Mouse (Mus musculus) C2C12 (cell line): ENCODE results near the gene Slc31a2.

Source experiments
- CTCF ChIP-seq: IDR thresholded peaks from one replicate; pipeline ENCODE4 v1.5.1; 2011; ENCODE audit not compliant: control insufficient read depth, insufficient read depth, insufficient read length
- FOSL1 ChIP-seq: IDR thresholded peaks from one replicate; pipeline ENCODE4 v1.8.0; 2011; ENCODE audit warnings: mild to moderate bottlenecking, low read length; ENCODE audit not compliant: poor library complexity, insufficient read depth, severe bottlenecking
- MAX ChIP-seq: IDR thresholded peaks from one replicate; pipeline ENCODE4 v1.6.1; 2011; ENCODE audit warnings: mild to moderate bottlenecking, control low read depth
- MYOD1 ChIP-seq: IDR thresholded peaks from one replicate; pipeline ENCODE4 v1.6.1; 2011; ENCODE audit warnings: low read depth; ENCODE audit not compliant: control insufficient read depth, insufficient read length
- MYOG ChIP-seq: IDR thresholded peaks from one replicate; pipeline ENCODE4 v1.6.1; 2011; ENCODE audit not compliant: control insufficient read depth, insufficient read length; ENCODE audit errors: extremely low read depth
- USF1 ChIP-seq: IDR thresholded peaks from one replicate; pipeline ENCODE4 v1.6.1; 2011; ENCODE audit warnings: low read depth, mild to moderate bottlenecking, control low read depth, moderate library complexity

- no peak for TF ChIP-seq CTCF
- TF ChIP-seq USF1: no peak
- TF ChIP-seq FOSL1: no peak
- TF ChIP-seq MAX: no peak
- TF ChIP-seq MYOG: no peak
- TF ChIP-seq MYOD1: no peak
Measured at GRCm38 (mm10) chr4:62338536-62338935, 76.2 kb downstream of the Slc31a2 start.
